Mouse (Mus musculus) erythroblast, adult 5-6 weeks (primary cell): Measurements from ENCODE around the gene Zfp598. TPM values are rescaled to one million over a fixed set of nuclear protein-coding genes. Genes with fewer than 3 reads are reported as not detected.

ENCODE experiments used
- ATAC-seq: replicated peaks from 2 replicates; pipeline ENCODE4 v1.8.0; 2016; ENCODE audit warnings: moderate number of reproducible peaks, mild to moderate bottlenecking, moderate TSS enrichment, inconsistent platforms; ENCODE audit not compliant: poor library complexity, low FRiP score, severe bottlenecking
- total RNA-seq, 2 experiments: library from RNA; stranded (forward) in 1 of 2; stranded (reverse) in 1 of 2; fragments of 150-400 nt in 1 of 2; fragments of 200-764, 138-1000 nt in 1 of 2; gene quantifications; 2 replicates each; pipeline versions ENCODE4 v1.2.3 to v1.2.4; 2015 to 2017; ENCODE audit warnings: low replicate concordance in 2 of 2

Zfp598 gene
- total RNA-seq, 2 experiments from 2014 or later: 3.7 to 4.0 TPM

DNA sequence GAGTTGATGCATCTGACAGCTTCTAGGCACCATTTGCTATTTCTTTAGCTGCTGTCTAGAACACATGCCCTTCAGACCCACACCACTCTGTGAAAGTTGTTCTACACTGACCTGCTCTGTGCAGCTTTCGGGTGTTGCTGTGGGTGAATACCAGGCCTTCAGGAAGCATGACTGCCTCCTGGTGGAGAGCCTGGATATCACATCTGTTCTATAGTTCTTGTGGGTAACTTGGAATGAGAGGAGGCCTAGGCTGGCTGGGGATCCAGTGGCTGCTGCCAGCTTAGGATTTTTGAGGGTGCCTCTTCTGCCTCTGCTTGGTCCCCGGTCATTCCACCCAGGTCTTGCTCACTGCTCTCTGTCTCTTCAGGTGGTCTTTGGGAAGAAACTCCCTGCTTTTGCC lies 6.7 kb downstream of the Zfp598 start:
- ATAC-seq: peak; percentile 77

DNA sequence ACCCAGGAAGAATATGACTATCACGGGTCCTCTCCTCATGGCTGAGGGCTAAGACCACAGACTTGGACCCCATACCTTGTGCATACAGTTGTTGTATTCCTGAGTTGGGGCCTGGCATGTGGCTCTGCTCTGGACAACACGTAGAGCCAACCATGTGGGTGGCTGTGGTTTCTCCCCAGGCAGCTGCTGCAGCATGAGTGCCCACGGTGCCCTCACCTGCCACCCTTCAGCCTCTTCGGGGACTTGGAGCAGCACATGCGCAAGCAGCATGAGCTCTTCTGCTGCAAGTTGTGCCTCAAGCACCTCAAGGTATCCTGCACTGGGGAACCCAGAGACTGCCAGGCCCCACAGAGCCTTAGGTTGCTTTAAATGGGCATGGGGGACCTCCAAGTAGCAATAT lies 7.4 kb downstream of the Zfp598 start:
- ATAC-seq: no peak

DNA sequence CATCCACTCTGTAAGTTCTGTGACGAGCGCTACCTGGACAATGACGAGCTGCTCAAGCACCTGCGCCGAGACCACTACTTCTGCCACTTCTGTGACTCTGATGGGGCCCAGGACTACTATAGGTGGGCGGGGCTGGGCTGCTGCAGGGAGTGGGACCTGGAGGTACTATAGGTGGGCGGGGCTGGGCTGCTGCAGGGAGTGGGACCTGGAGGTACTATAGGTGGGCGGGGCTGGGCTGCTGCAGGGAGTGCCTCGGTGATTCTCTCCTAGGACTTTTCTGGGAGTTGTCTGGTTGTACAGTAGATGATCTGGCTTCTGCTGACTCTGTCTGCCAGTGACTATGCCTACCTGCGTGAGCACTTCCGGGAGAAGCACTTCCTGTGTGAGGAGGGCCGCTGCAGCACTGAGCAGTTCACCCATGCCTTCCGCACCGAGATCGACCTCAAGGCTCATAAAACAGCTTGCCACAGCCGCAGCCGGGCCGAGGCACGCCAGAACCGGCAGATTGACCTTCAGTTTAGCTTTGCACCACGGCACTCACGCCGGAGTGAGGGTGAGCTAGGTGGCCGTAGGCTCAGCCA lies 8.1 kb downstream of the Zfp598 start:
- ATAC-seq: no peak

DNA sequence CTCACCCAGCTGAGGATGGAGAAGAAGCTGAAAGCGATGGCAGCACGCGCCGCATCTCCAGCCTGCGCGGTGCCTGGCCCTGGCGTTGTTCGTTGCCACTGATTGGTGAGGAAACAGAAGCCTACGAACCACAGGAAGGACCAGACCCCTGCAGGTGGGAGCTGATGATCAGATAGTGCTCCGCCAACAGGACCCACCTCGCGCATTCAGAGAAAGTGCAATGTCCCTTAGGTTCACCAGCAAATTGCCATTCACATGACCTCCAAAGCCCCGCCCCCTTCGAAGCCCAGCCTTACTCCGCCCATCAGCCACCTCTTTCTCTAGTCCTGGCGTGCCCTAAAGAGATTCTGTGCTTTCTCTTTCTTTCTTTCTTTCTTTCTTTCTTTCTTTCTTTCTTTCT lies 17.0 kb downstream of the Zfp598 start:
- peak; percentile 81 for ATAC-seq

DNA sequence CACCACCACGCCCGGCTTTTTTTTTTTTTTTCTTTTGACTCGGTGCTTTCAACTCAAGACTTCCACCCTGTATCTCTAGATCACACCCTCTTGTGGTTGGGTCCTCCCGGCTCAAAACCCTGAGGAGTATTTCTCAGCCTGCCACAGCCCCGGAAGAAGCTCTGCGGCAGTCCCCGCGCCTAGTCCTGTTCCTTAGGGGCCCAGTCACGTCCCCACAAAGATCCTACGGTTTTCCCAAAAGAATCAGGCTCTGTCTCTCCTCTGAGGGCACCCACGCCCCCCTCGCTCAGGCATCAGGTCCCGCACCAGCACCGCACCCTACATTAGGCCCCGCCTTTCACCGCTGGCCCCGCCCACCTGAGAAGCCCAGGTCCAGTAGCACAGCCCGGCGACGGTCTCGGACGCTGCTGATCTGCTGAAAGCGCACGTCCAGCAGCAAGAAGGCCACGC lies 17.7 kb downstream of the Zfp598 start:
- peak; percentile 76 for ATAC-seq

DNA sequence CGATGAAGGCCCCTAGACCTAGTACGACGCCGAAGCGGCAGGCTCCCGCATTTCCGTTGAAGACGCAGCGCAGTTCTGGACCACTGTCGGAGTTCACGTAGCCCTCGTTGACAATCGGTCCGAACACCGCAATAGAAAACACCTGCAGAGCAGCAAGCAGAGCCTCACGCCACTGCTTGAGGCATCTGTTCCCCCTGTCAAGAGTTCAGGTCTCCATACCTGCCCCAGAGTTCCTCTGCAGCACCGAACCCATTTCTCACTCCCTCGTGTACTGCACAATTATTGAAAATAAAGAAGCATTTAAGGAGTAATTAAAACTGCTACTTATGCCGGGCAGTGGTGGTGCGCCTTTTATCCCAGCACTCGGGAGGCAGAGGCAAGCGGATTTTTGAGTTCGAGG lies 18.1 kb downstream of the Zfp598 start:
- no peak for ATAC-seq

DNA sequence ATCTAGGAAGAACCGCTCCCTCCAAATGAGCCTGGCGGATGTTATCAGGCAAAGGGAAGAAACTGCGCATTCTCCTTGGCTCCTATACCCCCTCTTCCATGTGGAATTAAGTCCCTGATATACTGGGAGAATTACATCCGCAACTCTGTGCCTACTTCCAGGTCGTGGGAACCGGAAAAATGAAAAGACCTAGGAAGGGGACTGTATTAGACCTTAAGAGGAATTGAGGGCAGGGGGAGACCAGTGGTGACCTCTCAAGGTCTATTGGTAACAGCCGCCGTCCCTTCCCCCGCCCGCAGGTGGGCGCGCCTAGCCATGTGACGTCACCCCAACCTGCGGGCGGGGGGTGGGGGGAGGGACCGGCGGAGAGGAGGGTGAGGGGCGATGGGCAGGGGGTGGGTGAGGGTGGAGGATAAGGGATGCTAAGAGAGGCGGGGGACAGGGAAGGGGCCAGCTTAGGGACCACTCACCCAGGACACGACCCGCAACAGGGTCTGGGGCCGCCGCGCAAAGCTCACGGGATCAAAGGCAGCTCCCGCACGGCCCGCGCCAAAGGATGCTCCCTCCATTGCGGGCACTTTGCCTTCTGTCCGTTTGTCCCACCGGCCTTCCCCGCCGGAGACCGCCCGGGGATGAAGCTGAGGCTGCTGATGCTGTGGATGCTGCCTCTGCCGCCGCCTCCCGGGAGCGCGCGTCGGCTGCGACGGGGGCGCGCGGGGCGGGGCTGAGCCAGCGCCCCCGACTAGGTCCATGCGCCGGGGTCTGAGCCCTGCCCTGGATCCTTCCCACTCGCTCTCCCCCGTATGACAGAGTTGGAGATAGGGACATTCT lies 20.0 kb downstream of the Zfp598 start, which contains the start of gene Syngr3:
Gene Syngr3 (minus strand): TSS at position 705 of the 831 bp plus-strand sequence.
- no peak for ATAC-seq

DNA sequence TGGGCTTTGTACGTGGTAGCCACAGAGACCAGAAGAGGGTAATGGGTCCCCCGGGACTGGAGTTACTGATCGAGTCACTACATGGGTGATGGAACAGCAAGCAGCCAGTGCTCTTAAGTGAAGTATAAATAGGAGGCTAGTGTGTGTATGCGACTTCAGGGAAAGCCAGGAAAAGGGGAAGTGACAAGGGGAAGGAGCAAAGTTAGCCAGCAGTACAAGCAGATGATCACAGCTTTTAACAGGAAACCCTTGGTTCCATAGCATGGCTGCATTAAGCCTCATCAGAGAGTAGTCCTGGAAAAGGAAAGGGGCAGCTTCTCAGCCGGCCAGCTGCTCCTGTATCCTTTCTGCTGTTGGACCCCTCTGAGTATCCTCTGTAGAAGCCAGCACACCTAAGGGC lies 22.9 kb downstream of the Zfp598 start:
- no peak for ATAC-seq

DNA sequence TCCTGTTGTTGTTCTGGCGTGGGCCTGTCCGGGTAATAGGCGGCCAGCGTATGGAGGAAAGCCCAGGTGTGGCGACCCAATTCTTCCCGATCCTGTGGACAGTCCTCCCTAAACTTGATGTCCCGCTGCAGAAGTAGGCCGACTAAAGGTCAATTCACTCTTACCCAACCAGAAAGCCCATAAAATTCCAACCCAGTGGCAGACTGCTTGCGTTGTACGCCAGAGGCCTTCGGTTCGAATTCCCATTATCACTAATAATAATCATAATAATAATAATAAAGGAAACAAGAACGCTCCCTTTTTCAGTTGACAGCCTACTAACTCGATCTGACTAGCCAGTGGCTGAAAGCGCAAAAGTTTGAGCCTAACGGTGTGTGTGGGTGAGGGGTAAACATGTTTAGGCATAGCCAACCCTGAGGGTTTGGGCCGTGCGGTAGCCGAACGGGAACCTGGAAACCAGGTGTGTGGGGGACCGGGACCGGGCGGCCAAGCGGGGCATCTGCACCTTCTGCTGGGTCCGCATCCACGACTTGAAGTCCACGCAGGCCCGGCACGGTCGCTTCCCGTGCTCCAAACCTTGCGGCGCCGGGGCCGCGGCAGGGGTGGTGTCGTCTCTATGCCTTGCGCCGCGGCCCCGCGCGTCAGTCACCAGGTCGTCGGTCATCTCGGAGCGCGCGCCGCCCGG lies 26.0 kb downstream of the Zfp598 start:
- peak; percentile 11; the same call in 1 of the 2 replicates for ATAC-seq

DNA sequence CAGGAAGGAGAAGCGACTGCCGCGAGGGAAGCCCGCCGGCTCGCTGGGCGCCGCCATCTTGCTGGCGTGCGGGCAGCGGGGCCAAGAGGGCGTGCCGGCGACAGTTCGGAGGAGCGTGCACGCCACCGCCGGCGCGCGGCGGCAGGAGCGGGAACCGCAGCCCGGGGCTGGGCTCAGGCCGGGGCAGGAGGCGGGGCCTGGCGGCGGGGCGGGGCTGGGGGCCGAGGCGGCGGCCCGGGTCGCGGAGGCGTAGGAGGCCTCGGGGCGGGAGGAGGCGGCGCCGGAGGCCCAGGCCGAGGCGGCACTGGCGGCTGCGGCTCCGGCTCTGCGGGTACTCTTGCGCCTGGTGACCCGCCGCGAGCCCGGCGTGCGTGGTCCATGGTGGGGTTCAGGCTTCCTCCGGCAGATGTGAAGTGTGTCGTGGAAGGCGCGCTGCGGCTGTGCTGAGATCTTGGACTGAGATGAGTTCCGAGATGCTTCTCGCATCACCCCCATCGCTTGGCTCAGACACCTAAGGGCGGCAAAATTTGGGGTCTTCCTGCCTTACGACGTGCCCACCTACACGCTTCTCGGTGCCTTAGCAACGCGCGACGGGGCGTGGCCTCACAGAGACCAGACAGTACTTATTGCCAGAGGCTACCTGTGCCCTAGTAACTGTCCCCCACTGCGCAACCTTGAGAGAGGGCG lies 26.7 kb downstream of the Zfp598 start, which contains the start of the genes Gfer and Noxo1:
Gene Gfer (minus strand): TSS at position 146 of the 687 bp plus-strand sequence.
Gene Noxo1 (plus strand): TSS at position 224 of the 687 bp plus-strand sequence.
- ATAC-seq: peak; percentile 90

DNA sequence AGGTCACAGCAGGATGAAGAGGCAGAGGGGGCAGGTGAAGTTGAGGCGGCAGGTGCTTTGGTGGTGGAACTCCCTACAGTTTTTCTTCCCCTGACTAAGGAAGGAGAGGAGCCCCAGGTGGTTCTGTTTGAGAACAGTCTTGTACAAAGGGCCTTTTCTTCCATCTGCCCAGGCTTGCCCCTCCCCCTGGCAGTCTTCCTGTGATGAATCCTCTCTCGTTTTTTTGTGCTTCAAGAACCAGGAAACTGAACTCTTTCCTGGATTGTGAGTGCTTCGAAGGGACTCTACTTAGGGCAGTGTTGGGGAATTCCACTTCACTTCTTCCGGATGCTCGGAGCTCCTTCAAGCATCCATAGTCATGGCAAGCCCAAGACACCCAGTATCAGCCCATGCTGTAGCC lies 28.5 kb downstream of the Zfp598 start:
- ATAC-seq: no peak

DNA sequence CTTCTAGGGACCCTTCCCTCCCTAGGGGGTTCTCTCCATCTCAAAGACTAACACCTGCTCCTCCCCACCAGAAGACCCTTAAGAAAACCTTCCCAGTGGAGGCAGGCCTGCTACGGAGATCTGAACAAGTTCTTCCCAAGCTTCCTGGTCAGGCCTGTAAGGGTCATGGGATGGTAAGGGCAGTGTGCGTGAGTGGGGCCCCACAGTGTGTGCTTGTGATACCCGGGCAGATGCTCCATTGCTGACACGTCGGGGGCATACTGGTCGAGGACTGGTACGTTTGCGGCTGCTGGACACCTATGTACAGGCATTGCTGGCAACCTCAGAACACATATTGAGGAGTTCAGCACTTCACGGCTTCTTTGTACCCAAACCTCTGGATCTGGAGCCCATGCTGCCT lies 29.2 kb downstream of the Zfp598 start:
- no peak for ATAC-seq

DNA sequence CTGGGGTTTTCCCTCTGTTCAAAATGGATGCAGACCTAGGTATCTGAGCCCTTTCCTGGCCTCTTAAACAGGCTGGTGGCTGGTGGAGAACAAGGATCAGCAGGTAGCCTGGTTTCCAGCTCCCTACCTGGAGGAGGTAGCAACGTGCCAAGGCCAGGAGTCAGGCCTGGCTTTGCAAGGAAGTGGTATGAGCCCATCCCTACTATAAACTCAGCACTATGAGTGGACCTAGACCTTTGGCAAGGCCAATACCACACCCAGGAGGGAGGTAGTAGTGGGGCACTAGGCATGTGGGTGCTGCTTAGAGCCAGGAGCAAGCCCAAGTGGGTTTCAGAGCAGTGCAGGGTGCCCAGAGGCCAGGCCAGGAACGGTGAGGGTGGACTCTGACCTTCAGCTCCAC lies 30.0 kb downstream of the Zfp598 start:
- ATAC-seq: no peak

DNA sequence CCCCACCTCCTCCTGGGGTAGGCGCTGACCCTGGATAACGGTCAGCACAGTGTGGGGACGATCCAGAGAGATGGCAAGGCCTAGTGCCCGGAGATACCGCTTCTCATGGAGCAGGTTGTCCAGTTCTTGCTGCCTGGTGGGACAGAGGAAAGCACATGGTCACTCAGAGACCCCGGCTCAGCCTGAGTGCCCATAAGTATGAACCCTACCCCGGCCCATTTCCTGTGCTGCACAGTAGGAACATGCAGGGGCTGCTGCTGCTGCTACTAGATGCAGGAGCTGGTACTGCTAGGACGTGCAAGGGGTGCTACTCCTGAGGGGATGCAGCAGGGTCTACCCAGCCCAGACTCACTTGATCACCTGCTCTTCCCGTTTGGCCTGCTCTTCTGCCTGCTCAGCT lies 31.8 kb downstream of the Zfp598 start:
- no peak for ATAC-seq

DNA sequence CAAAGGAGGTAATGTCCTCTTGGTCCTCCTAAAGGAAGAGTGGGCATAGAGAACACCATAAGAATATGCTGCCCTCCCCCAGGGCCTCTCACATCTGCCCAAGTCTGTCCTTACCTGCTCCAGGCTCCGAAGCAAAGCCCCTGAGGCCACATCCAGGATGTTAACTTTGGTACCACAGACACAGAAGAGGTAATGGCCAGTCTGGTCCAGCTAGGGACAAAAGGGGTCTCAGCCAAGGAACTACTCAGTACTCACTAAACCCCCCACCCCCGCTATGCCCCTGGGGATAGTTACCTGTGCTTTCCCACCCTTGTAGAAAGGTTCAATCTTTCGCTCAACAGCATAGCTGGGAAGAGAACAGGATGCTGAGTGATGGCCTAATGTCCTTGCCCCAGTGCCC lies 36.3 kb downstream of the Zfp598 start:
- no peak for ATAC-seq

DNA sequence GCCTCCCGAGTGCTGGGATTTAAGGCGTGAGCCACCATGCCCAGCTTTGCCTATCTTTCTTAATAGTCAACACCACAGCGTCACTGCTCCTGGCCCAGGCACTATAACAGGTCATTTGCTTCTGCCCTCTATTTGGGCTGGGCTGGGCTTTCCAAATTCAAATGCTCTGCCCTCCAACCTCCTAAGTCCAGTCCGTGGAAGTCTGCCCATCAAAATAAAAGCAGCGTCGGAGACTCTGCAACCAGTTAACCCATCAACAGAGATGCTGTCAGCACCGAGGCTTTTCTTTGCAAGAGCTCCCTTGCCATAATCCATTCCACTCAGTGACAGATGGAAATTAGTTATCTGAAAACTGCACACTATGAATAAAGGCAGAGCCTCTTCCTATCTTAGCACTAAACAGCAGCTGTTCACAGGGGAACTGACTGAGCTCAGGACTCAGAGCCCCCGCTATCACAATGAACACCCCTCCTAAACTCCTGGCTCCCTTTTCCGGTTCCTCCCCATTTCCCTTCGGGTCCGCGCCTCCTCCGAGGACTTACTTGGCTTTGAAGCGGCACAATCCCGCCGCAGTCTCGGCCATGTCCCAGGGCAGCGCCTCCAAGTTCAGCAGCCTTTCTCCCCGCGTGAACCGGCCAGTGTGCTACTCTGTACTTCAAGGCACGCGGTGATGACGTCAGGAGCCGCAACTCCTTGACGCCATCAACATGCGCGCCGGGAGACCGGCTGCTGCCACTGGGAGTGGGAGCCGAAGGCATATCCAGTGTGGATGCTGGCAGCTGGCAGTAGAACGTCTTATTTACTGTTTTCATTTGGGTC lies 37.7 kb downstream of the Zfp598 start, which contains the start of gene Tbl3:
Gene Tbl3 (minus strand): TSS at position 679 of the 819 bp plus-strand sequence.
- ATAC-seq: peak; percentile 86

DNA sequence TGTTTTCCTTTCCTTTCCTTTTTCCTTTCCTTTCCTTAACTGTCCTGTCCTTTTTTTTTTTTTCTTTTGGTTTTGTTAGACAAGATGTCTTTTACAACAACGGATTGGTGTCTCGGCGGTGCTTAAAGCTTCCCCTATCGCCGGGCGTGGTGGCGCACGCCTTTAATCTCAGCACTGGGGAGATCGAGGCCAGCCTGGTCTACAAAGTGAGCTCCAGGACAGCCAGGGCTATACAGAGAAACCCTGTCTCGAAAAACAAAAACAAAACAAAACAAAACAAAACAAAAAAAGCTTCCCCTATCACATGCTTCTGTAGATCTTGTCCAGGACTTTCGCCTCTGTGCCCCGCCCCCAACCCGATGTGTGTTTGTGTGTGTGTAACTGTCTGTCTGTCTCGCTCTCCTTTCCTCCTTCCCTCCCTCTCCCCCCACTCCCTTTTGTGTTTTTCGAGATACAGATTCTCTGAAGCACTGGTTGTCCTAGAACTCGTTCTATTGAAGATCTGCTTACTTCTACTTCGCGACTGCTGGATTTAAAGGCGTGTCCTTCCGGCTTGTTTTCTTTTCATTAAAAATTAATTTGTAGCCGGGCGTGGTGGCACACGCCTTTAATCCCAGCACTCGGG lies 38.4 kb downstream of the Zfp598 start:
- peak; percentile 22 for ATAC-seq

DNA sequence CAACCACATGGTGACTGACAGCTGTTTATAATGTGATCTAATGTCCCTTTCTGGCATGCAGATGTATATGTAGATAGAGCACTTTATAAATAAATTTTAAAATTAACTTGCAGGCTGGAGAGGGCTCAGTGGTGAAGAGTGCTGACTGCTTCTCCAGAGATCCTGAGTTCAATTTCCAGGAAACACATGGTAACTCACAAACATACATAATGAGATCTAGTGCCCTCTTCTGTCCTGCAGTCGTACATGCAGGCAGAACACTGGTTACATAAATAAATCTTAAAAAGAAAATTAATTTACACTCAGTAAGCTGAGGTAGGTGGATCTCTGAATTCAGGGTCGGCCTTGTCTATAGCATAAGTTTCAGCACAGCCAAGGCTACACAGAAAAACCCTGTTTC lies 39.2 kb downstream of the Zfp598 start:
- ATAC-seq: peak; percentile 60

DNA sequence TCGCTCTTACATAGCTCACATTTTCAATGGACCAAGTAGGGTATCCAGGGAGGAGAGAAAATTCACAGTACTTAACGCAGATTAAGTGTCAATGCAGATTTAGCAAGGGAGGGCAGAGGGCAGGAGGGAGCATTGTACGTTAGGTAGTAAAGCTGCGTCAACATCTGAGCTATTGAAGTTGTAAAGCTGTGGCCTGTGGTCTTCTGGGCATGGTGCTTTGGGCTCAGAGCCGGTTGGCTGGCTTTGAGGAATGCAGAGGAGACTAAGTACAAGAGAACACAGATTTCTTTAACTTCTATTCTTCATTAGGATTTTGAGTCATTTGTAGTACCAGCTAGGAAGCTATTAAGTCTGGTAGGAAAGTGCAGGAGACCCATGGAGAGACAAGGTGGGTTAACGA lies 46.1 kb downstream of the Zfp598 start:
- no peak for ATAC-seq
